Mouse (Mus musculus) retina, postnatal 7 days (tissue): ENCODE data around the gene Fth1.
A peak's percentile ranks its signal among the peaks of the same experiment; 100 is the strongest.

ENCODE experiments used
- DNase-seq: peaks from one replicate; pipeline ENCODE4 v3.0.0-alpha.2; 2012; ENCODE audit warnings: low read depth, low spot score

Fth1 gene

GRCm38 (mm10) chr19:9992011-9992958 lies 11.9 kb downstream of the Fth1 start:
- DNase-seq: no peak

GRCm38 (mm10) chr19:9993036-9993656 lies 12.7 kb downstream of the Fth1 start:
- peak; percentile 77 for DNase-seq

GRCm38 (mm10) chr19:9997204-9998062 lies 17.0 kb downstream of the Fth1 start:
- no peak for DNase-seq

GRCm38 (mm10) chr19:9998063-9998416 lies 17.6 kb downstream of the Fth1 start:
- no peak for DNase-seq

- no peak for DNase-seq
Measured at GRCm38 (mm10) chr19:9998736-9999486, 18.5 kb downstream of the Fth1 start.

- DNase-seq: peak; percentile 54
Measured at GRCm38 (mm10) chr19:10000330-10000729, 19.9 kb downstream of the Fth1 start.

- DNase-seq: no peak
Measured at GRCm38 (mm10) chr19:10001206-10001969, 21.0 kb downstream of the Fth1 start, which contains the start of the genes Best1 and Rab3il1. Best1 (minus strand) TSS chr19:10001633. Rab3il1 (plus strand) TSS chr19:10001669.

- no peak for DNase-seq
Measured at GRCm38 (mm10) chr19:10003696-10004095, 23.3 kb downstream of the Fth1 start.

- DNase-seq: no peak
Measured at GRCm38 (mm10) chr19:10011408-10011807, 31.0 kb downstream of the Fth1 start.

GRCm38 (mm10) chr19:10012827-10013278 lies 32.5 kb downstream of the Fth1 start:
- DNase-seq: no peak

GRCm38 (mm10) chr19:10013348-10013747 lies 33.0 kb downstream of the Fth1 start:
- no peak for DNase-seq

- DNase-seq: no peak
Measured at GRCm38 (mm10) chr19:10013913-10014312, 33.5 kb downstream of the Fth1 start.

- DNase-seq: no peak
Measured at GRCm38 (mm10) chr19:10014824-10015223, 34.4 kb downstream of the Fth1 start.

- DNase-seq: no peak
Measured at GRCm38 (mm10) chr19:10015442-10015841, 35.0 kb downstream of the Fth1 start.

- DNase-seq: no peak
Measured at GRCm38 (mm10) chr19:10016151-10016550, 35.8 kb downstream of the Fth1 start.

- DNase-seq: peak; percentile 59
Measured at GRCm38 (mm10) chr19:10017637-10018526, 37.5 kb downstream of the Fth1 start.

GRCm38 (mm10) chr19:10018527-10018818 lies 38.1 kb downstream of the Fth1 start:
- no peak for DNase-seq

- DNase-seq: no peak
Measured at GRCm38 (mm10) chr19:10019214-10019760, 38.9 kb downstream of the Fth1 start.

GRCm38 (mm10) chr19:10021981-10022380 lies 41.6 kb downstream of the Fth1 start:
- no peak for DNase-seq
